Mouse (Mus musculus): ENCODE data around the gene Cdc37.

Cdc37 gene

GRCm38 (mm10) chr9:21167140-21168097 is 17.6 kb upstream of the Cdc37 start:
- no peak for DNase-seq (ENCODE audit: low spot score in 2 of 2)

- DNase-seq (ENCODE audit: low spot score in 2 of 2) = no peak
Measured at GRCm38 (mm10) chr9:21166516-21166915, 16.7 kb upstream of the Cdc37 start.

- DNase-seq (ENCODE audit: low spot score in 2 of 2) = no peak
Measured at GRCm38 (mm10) chr9:21165952-21166451, 16.2 kb upstream of the Cdc37 start.

GRCm38 (mm10) chr9:21165041-21165951 is 15.5 kb upstream of the Cdc37 start, which contains the start of gene Pde4a:
Gene Pde4a, plus strand, starts transcription at chr9:21165714.
- DNase-seq (ENCODE audit: low spot score in 2 of 2) = no peak

GRCm38 (mm10) chr9:21164072-21164471 is 14.3 kb upstream of the Cdc37 start:
- DNase-seq (ENCODE audit: low spot score in 2 of 2) = no peak

GRCm38 (mm10) chr9:21163086-21164050 is 13.6 kb upstream of the Cdc37 start:
- no peak for DNase-seq (ENCODE audit: low spot score in 2 of 2)

- DNase-seq (ENCODE audit: low spot score in 2 of 2) = peak; percentile 81 to 86
Measured at GRCm38 (mm10) chr9:21161209-21161909, 11.6 kb upstream of the Cdc37 start.

GRCm38 (mm10) chr9:21154787-21155186 is 5.0 kb upstream of the Cdc37 start:
- no peak for DNase-seq (ENCODE audit: low spot score in 2 of 2)

- DNase-seq (ENCODE audit: low spot score in 2 of 2) = no peak
Measured at GRCm38 (mm10) chr9:21153833-21154232, 4.1 kb upstream of the Cdc37 start.

GRCm38 (mm10) chr9:21153331-21153730 is 3.5 kb upstream of the Cdc37 start:
- DNase-seq (ENCODE audit: low spot score in 2 of 2) = no peak

- DNase-seq (ENCODE audit: low spot score in 2 of 2) = no peak
Measured at GRCm38 (mm10) chr9:21152715-21153114, 2.9 kb upstream of the Cdc37 start.

GRCm38 (mm10) chr9:21149077-21149653 is 617 bp downstream of the Cdc37 start:
- no peak for DNase-seq (ENCODE audit: low spot score in 2 of 2)

- no peak for DNase-seq (ENCODE audit: low spot score in 2 of 2)
Measured at GRCm38 (mm10) chr9:21148427-21148826, 1.4 kb downstream of the Cdc37 start.

GRCm38 (mm10) chr9:21146722-21147121 is 3.1 kb downstream of the Cdc37 start:
- no peak for DNase-seq (ENCODE audit: low spot score in 2 of 2)

- DNase-seq (ENCODE audit: low spot score in 2 of 2) = no peak
Measured at GRCm38 (mm10) chr9:21145431-21145830, 4.4 kb downstream of the Cdc37 start.

- no peak for DNase-seq (ENCODE audit: low spot score in 2 of 2)
Measured at GRCm38 (mm10) chr9:21144361-21144760, 5.4 kb downstream of the Cdc37 start.

GRCm38 (mm10) chr9:21141922-21142321 is 7.9 kb downstream of the Cdc37 start:
- DNase-seq (ENCODE audit: low spot score in 2 of 2) = no peak

- no peak for DNase-seq (ENCODE audit: low spot score in 2 of 2)
Measured at GRCm38 (mm10) chr9:21138386-21138785, 11.4 kb downstream of the Cdc37 start.

- DNase-seq (ENCODE audit: low spot score in 2 of 2) = peak; percentile 32 to 38
Measured at GRCm38 (mm10) chr9:21137229-21137628, 12.6 kb downstream of the Cdc37 start.

GRCm38 (mm10) chr9:21136401-21136800 is 13.4 kb downstream of the Cdc37 start:
- no peak for DNase-seq (ENCODE audit: low spot score in 2 of 2)
